21 mouse cellular contexts compared by ENCODE assay signal in the genomic region with DNA sequence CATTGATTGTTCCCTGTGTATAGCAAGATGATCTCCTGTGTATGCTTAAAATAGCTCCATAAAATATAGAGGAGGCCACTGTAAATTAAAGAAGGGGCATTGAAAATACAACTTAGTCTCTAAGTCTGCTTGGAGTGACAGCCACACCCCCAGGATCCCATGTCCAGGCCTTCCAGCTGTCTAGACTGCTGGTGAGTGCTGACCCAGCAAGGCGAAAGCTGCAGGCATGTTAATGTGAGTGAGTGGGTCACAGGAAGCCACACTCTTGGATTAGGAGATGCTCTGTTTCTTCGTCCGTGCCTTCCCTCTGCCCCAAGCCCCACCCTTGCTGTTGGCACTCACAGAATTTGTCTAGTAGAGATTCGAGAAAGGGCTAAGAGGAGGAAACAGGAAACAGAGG.
"Had no signal": no experiment of that assay in that cellular context is flagged by ENCODE, and none has a peak within 500 bp of the region (broad histone marks: within the 10 kb centered on the region; RNA-seq: fewer than 3 reads in every experiment).

No protein-coding gene starts in this region.

- H3K9ac ChIP-seq: liver, embryonic 13.5 days; liver, embryonic 15.5 days; liver, postnatal 0 days; lung, embryonic 15.5 days; midbrain, embryonic 12.5 days; midbrain, embryonic 15.5 days; neural tube, embryonic 13.5 days; neural tube, embryonic 15.5 days had no signal

- H3K4me2 ChIP-seq: liver, embryonic 11.5 days; liver, embryonic 13.5 days; liver, embryonic 15.5 days; lung, embryonic 15.5 days; midbrain, embryonic 12.5 days; midbrain, embryonic 15.5 days; neural tube, embryonic 13.5 days; neural tube, embryonic 15.5 days had no signal

- H3K4me1 ChIP-seq: liver, embryonic 13.5 days; liver, embryonic 15.5 days; midbrain, embryonic 15.5 days had no signal

- H3K4me3 ChIP-seq: liver, embryonic 13.5 days; liver, embryonic 15.5 days; lung, embryonic 15.5 days; midbrain, embryonic 12.5 days; midbrain, embryonic 15.5 days; neural tube, embryonic 13.5 days; neural tube, embryonic 15.5 days had no signal

- ATAC-seq: liver, postnatal 0 days; lung, postnatal 0 days; midbrain, embryonic 15.5 days had no signal

- H3K9me3 ChIP-seq: liver, embryonic 13.5 days; liver, embryonic 15.5 days; lung, embryonic 15.5 days; midbrain, embryonic 12.5 days; midbrain, embryonic 15.5 days; neural tube, embryonic 13.5 days; neural tube, embryonic 15.5 days had no signal

- H3K27me3 ChIP-seq: liver, embryonic 13.5 days; liver, embryonic 15.5 days; lung, embryonic 15.5 days; midbrain, embryonic 12.5 days; midbrain, embryonic 15.5 days had no signal

- H3K36me3 ChIP-seq: liver, embryonic 13.5 days; liver, embryonic 15.5 days; lung, embryonic 15.5 days; midbrain, embryonic 12.5 days; midbrain, embryonic 15.5 days; neural tube, embryonic 13.5 days; neural tube, embryonic 15.5 days had no signal

- DNase-seq: liver, embryonic 13.5 days; liver, postnatal 0 days; lung, postnatal 14 days; lung, postnatal 36 days; retina, postnatal 1 day; right cerebral cortex, adult 18-20 months; right cerebral cortex, postnatal 25 days; right cerebral cortex, postnatal 4 days; spleen, adult 18-20 months; thymus, adult 18-20 months; thymus, postnatal 25 days; thymus, postnatal 4 days had no signal

- H3K27ac ChIP-seq: liver, embryonic 13.5 days; liver, embryonic 15.5 days; lung, embryonic 15.5 days; macrophage; midbrain, embryonic 12.5 days; midbrain, embryonic 15.5 days; neural tube, embryonic 13.5 days; neural tube, embryonic 15.5 days had no signal
